Mouse (Mus musculus) activated CD4-positive, CD25-positive, alpha-beta regulatory T cell, adult 9 weeks (primary cell): ENCODE results near the gene Rundc3b. TPM values are rescaled to one million over a fixed set of nuclear protein-coding genes. Genes with fewer than 3 reads are reported as not detected.

ENCODE experiments used
- polyA plus RNA-seq: library from polyadenylated mRNA; unstranded; fragments of 100-300 nt; shearing (Covaris generic); gene quantifications from one replicate; pipeline ENCODE4 v1.2.1, GENCODE M21; 2017

Gene Rundc3b
- 4.2 TPM for polyA plus RNA-seq

GRCm38 (mm10) chr5:8622596-8623231 is at the start of gene Rundc3b:
Gene Rundc3b, minus strand, starts transcription at chr5:8622952.

DNA sequence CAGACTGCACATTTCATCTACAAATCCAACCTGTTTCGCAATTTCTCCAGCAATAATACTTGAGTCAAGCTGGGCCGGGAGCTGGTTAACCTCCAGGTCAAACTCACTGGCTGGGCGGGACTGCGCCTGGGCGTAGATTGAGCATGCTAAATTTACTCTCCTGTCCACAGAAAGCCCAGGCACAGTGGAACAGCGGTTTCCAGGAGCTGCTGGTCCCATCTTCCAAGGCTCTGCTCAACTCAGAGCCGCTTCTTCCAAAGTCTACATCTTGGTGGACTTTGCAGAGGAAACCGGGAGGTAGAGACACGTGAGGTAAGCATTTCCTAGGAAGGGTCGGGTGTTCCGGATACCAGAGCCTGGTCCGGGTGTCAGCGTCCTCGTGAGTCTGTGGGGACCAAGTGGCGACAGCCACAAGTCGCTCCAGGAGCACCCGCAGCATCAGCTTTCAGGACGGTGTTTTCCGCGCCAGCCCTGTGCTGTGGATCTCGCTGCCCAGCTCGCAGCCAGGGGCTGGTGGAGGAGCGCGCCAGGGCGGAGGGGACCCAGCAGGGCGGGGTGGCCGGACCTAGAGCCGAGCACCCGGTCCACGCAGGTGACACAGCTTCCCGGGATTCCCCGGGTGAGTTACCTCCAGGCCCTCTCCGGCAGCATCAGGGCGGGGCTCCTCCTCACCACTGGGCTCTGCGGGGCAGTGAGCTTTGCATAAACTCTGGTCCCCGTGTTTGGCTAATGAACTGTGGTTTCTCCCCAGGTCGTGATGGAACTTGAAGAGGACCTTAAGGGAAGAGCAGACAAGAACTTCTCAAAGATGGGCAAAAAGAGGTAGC is 37.4 kb upstream of the Rundc3b start, which contains the start of gene Abcb1a:
Gene Abcb1a (plus strand): TSS at position 167 of the 827 bp plus-strand sequence.

Other genes with a start within 250 kb of the Rundc3b start
- gene Dbf4, start 200.2 kb downstream of the Rundc3b start, polyA plus RNA-seq, result 15.6 TPM
- gene Slc25a40, start 200.1 kb downstream of the Rundc3b start, polyA plus RNA-seq, result 29.3 TPM
- gene Abcb1a, start 37.1 kb upstream of the Rundc3b start, polyA plus RNA-seq, result 50.2 TPM
- gene Abcb1b, start 175.2 kb upstream of the Rundc3b start, polyA plus RNA-seq, result 15.0 TPM